Mouse (Mus musculus): ENCODE results near the gene Krt32. TPM values are rescaled to one million over a fixed set of nuclear protein-coding genes. Genes with fewer than 3 reads are reported as not detected.

The Krt32 gene
- total RNA-seq, 2 experiments from 2014 or later = not detected

GRCm38 (mm10) chr11:100055686-100056655, 32.1 kb downstream of the Krt32 start:
- DNase-seq (ENCODE audit: low spot score in 2 of 2) = no peak

DNA sequence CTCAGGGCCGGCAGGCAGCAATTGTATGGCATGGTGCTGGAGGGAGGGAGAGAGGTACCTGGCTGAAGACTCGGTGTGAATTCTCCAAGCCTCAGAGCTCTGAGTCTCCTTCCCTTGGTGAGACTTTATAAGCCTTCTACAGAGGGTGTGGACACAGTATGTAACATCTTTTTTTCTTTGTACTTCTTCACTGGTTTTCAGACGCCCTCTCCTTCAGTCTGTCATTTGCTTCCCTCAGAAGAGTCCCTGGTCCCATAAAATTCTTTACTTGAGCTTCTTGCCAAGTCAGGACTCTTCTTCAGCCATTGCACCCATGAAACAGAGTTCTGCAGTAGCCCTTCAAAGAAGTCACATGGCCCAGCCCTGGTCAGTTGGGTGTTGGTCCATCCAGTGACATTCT, 37.6 kb downstream of the Krt32 start, which contains the start of gene Krt31:
TSS of gene Krt31 (minus strand) at position 101 of the 400 bp plus-strand sequence.
- DNase-seq (ENCODE audit: low spot score in 2 of 2) = no peak

- no peak for DNase-seq (ENCODE audit: low spot score in 2 of 2)
Measured at GRCm38 (mm10) chr11:100047193-100047592, 40.8 kb downstream of the Krt32 start.

- DNase-seq (ENCODE audit: low spot score in 2 of 2) = no peak
Measured at GRCm38 (mm10) chr11:100046303-100046866, 41.6 kb downstream of the Krt32 start.

- DNase-seq (ENCODE audit: low spot score in 2 of 2) = no peak
Measured at GRCm38 (mm10) chr11:100041454-100041853, 46.6 kb downstream of the Krt32 start, which contains the start of gene Krt34. Gene Krt34 (minus strand): TSS chr11:100041554.

Other genes starting within 250 kb of the Krt32 start
- not detected for gene Krtap4-16, start 236.6 kb downstream of the Krt32 start, total RNA-seq (2021)
- gene Gm11568, start 230.3 kb downstream of the Krt32 start, total RNA-seq (2021) = not detected
- not detected for gene Gm11559, start 223.8 kb downstream of the Krt32 start, total RNA-seq (2021)
- gene Krtap9-1, start 214.8 kb downstream of the Krt32 start, total RNA-seq (2021) = not detected
- gene Gm11567, start 209.0 kb downstream of the Krt32 start, total RNA-seq (2021) = not detected
- not detected for gene Krtap31-1, start 180.3 kb downstream of the Krt32 start, total RNA-seq (2021)
- not detected for gene Gm11565, start 173.5 kb downstream of the Krt32 start, total RNA-seq (2021)
- gene Krtap31-2, start 151.9 kb downstream of the Krt32 start, total RNA-seq (2021) = not detected
- not detected for gene Krtap9-5, start 139.8 kb downstream of the Krt32 start, total RNA-seq (2021)
- not detected for gene Krtap29-1, start 109.2 kb downstream of the Krt32 start, total RNA-seq (2021)
- gene Krtap16-1, start 101.6 kb downstream of the Krt32 start, total RNA-seq (2021) = not detected
- gene Krtap17-1, start 94.2 kb downstream of the Krt32 start, total RNA-seq (2021) = not detected
- gene Krt33a, start 72.0 kb downstream of the Krt32 start, total RNA-seq (2021) = not detected
- gene Krt33b, start 58.4 kb downstream of the Krt32 start, total RNA-seq (2021) = under 1 TPM in 1 of 2 experiments, not detected in 1; 0.22 TPM
- not detected for gene Krt34, start 46.7 kb downstream of the Krt32 start, total RNA-seq (2021)
- gene Krt31, start 37.7 kb downstream of the Krt32 start, total RNA-seq (2021) = not detected
- under 1 TPM; 0.15 to 0.31 TPM for gene Krt35, start 8.0 kb upstream of the Krt32 start, total RNA-seq (2021)
- not detected for gene Krt36, start 17.4 kb upstream of the Krt32 start, total RNA-seq (2021)
- not detected for gene Krt13, start 33.3 kb upstream of the Krt32 start, total RNA-seq (2021)
- gene Krt15, start 47.7 kb upstream of the Krt32 start, total RNA-seq (2021) = 1 to 10 TPM in 1 of 2 experiments, under 1 TPM in 1; 0.27 to 1.1 TPM
- gene Krt19, start 60.4 kb upstream of the Krt32 start, total RNA-seq (2021) = 1 to 10 TPM in 1 of 2 experiments, under 1 TPM in 1; 0.71 to 1.3 TPM
- under 1 TPM in 1 of 2 experiments, not detected in 1; 0.15 TPM for gene Krt9, start 105.0 kb upstream of the Krt32 start, total RNA-seq (2021)
- gene Krt14, start 119.3 kb upstream of the Krt32 start, total RNA-seq (2021) = 1 to 10 TPM in 1 of 2 experiments, under 1 TPM in 1; 0.15 to 1.8 TPM
- under 1 TPM in 1 of 2 experiments, not detected in 1; 0.29 TPM for gene Krt16, start 160.7 kb upstream of the Krt32 start, total RNA-seq (2021)
- gene Krt17, start 172.8 kb upstream of the Krt32 start, total RNA-seq (2021) = under 1 TPM; 0.29 to 0.44 TPM
- not detected for gene Krt42, start 181.6 kb upstream of the Krt32 start, total RNA-seq (2021)
- gene Eif1, start 231.7 kb upstream of the Krt32 start, total RNA-seq (2021) = 100 to 1,000 TPM; 842 to 874 TPM
- gene Gast, start 246.2 kb upstream of the Krt32 start, total RNA-seq (2021) = not detected

Measured in gastrocnemius, postnatal 4 days (tissue).